8 mouse cellular contexts compared by ENCODE assay signal in genomic region chr3:97867221-97868023, GRCm38 (mm10). TPM values are rescaled to one million over a fixed set of nuclear protein-coding genes. Genes with fewer than 3 reads are reported as not detected.
DNase-seq lines count a peak whose midpoint lies in the region; ATAC-seq and TF ChIP-seq lines count a peak whose summit lies in the region.

No protein-coding gene starts in this region.

- no peaks in the 10 kb centered on the region for H3K36me3 ChIP-seq in forebrain, embryonic 13.5 days (ENCODE audit: poor library complexity, severe bottlenecking)
- no peaks in the 10 kb centered on the region for H3K36me3 ChIP-seq in hindbrain, postnatal 0 days (ENCODE audit: insufficient read depth, low read length)
- H3K36me3 ChIP-seq in liver, embryonic 13.5 days: no peaks in the 10 kb centered on the region

- no peak; the same call in 1 of the 2 replicates for TF ChIP-seq CTCF in gastrocnemius, adult 2 months (IDR thresholded peaks at IDR 0.05)
- no peak for TF ChIP-seq CTCF in hindbrain, postnatal 0 days (IDR thresholded peaks at IDR 0.05; ENCODE audit: low read depth)

- H3K4me2 ChIP-seq in forebrain, embryonic 13.5 days: peak overlapping the region; percentile 96
- H3K4me2 ChIP-seq in hindbrain, postnatal 0 days (ENCODE audit: low read depth, low read length): peak overlapping the region; percentile 97
- H3K4me2 ChIP-seq in liver, embryonic 13.5 days: peak overlapping the region; percentile 66

- peak overlapping the region; percentile 66 for H3K9ac ChIP-seq in forebrain, embryonic 13.5 days
- peak overlapping the region; percentile 65 for H3K9ac ChIP-seq in hindbrain, postnatal 0 days (replicated peaks; ENCODE audit: low read length)
- H3K9ac ChIP-seq in liver, embryonic 13.5 days: peak overlapping the region; percentile 42

- DNase-seq in gastrocnemius, adult 2 months: peak; percentile 49
- no peak for DNase-seq in gastrocnemius, postnatal 14 days
- peak; percentile 30 for DNase-seq in NIH3T3 (ENCODE audit: low read depth)
- peak; percentile 27 for DNase-seq in hindbrain, postnatal 0 days (ENCODE audit: low spot score)
- no peak for DNase-seq in liver, embryonic 13.5 days
- DNase-seq in right cerebral cortex, postnatal 10 days (ENCODE audit: low spot score in 2 of 2): peak; percentile 59 to 62
- DNase-seq in spleen, postnatal 14 days (ENCODE audit: low spot score in 2 of 2): no peak

- intact Hi-C loops in gastrocnemius, adult 2 months (cut with DNase I): loop anchor here (2.0 kb wide), 1 partner anchor 43 kb away; no protein-coding TSS in a partner anchor
- intact Hi-C loops in gastrocnemius, postnatal 14 days (cut with DNase I; ENCODE audit: low total_unique reads): no loop called here

- peaks cover 38% of the 10 kb centered on the region for H3K27me3 ChIP-seq in forebrain, embryonic 13.5 days
- no peaks in the 10 kb centered on the region for H3K27me3 ChIP-seq in hindbrain, postnatal 0 days (ENCODE audit: insufficient read depth, low read length)
- H3K27me3 ChIP-seq in liver, embryonic 13.5 days: peaks cover 31% of the 10 kb centered on the region

- H3K27ac ChIP-seq in gastrocnemius, adult 2 months: peak overlapping the region; percentile 99
- no peak overlapping the region for H3K27ac ChIP-seq in forebrain, embryonic 13.5 days
- H3K27ac ChIP-seq in hindbrain, postnatal 0 days: 0 out of 2 replicates have a peak overlapping the region, but pooled peaks have one; percentile 4
- H3K27ac ChIP-seq in liver, embryonic 13.5 days: no peak overlapping the region

- ATAC-seq in forebrain, embryonic 13.5 days: peak; percentile 67
- ATAC-seq in hindbrain, postnatal 0 days: peak; percentile 65
- 0 out of 2 replicates have a peak, but pooled peaks have one; percentile 32 for ATAC-seq in liver, embryonic 13.5 days (ENCODE audit: low read depth)

- 2% methylated on average over 26 of the region's 28 CpGs for WGBS in forebrain, embryonic 13.5 days
- WGBS in hindbrain, postnatal 0 days: 4% methylated on average over 28 of the region's 28 CpGs
- WGBS in liver, embryonic 13.5 days (ENCODE audit: insufficient replicate concordance): 5% methylated on average over 28 of the region's 28 CpGs

- peak overlapping the region; percentile 68 for H3K4me3 ChIP-seq in gastrocnemius, adult 2 months
- H3K4me3 ChIP-seq in forebrain, embryonic 13.5 days: peak overlapping the region; percentile 57
- peak overlapping the region; percentile 60 for H3K4me3 ChIP-seq in hindbrain, postnatal 0 days (ENCODE audit: low read length)
- H3K4me3 ChIP-seq in liver, embryonic 13.5 days (replicated peaks): peak overlapping the region; percentile 59

- H3K9me3 ChIP-seq in forebrain, embryonic 13.5 days (replicated peaks): no peaks in the 10 kb centered on the region
- no peaks in the 10 kb centered on the region for H3K9me3 ChIP-seq in hindbrain, postnatal 0 days (ENCODE audit: low read length)
- no peaks in the 10 kb centered on the region for H3K9me3 ChIP-seq in liver, embryonic 13.5 days (replicated peaks)

- peaks cover 10% of the 10 kb centered on the region; the same call in 1 of the 2 replicates for H3K4me1 ChIP-seq in forebrain, embryonic 13.5 days
- peaks cover 13% of the 10 kb centered on the region for H3K4me1 ChIP-seq in hindbrain, postnatal 0 days (ENCODE audit: insufficient read depth, low read length)
- H3K4me1 ChIP-seq in liver, embryonic 13.5 days (replicated peaks): peaks cover 7% of the 10 kb centered on the region; the same call in 1 of the 2 replicates

RNA-seq across cellular contexts. Expression of gene Pde4dip, which starts 21.1 kb away (rescaled TPM):
- 1,000 to 10,000 TPM; 3,559 to 3,570 TPM for total RNA-seq in gastrocnemius, adult 2 months (2021)
- total RNA-seq in gastrocnemius, postnatal 14 days (2021): 1,000 to 10,000 TPM; 1,779 to 1,961 TPM
- polyA plus RNA-seq in forebrain, embryonic 13.5 days (2015; fragmentation: Nextera tagmentation; extraction: Ambion mirVana): 37.3 and 46.1 TPM in 2 replicates
- 79.6 TPM in 2 replicates for total RNA-seq in hindbrain, postnatal 0 days (2014; rRNA removed)
- polyA plus RNA-seq in hindbrain, postnatal 0 days (2015; fragmentation: Nextera tagmentation; extraction: Ambion mirVana): 44.4 and 48.1 TPM in 2 replicates
- polyA plus RNA-seq in liver, embryonic 13.5 days (2015; fragmentation: Nextera tagmentation; extraction: Ambion mirVana): 5.8 and 7.5 TPM in 2 replicates

RNA-seq across cellular contexts. Expression of gene Sec22b, which starts 33.6 kb away (rescaled TPM):
- total RNA-seq in gastrocnemius, adult 2 months (2021): 10 to 100 TPM; 24.2 to 32.1 TPM
- 10 to 100 TPM; 30.6 to 31.4 TPM for total RNA-seq in gastrocnemius, postnatal 14 days (2021)
- 106 and 117 TPM in 2 replicates for polyA plus RNA-seq in forebrain, embryonic 13.5 days (2015; fragmentation: Nextera tagmentation; extraction: Ambion mirVana)
- total RNA-seq in hindbrain, postnatal 0 days (2014; rRNA removed): 50.9 and 54.6 TPM in 2 replicates
- 94.7 and 95.1 TPM in 2 replicates for polyA plus RNA-seq in hindbrain, postnatal 0 days (2015; fragmentation: Nextera tagmentation; extraction: Ambion mirVana)
- polyA plus RNA-seq in liver, embryonic 13.5 days (2015; fragmentation: Nextera tagmentation; extraction: Ambion mirVana): 60.8 and 67.3 TPM in 2 replicates

Comparison
In these comparisons a context has a peak if more than half of its experiments do, and no peak if none do; other contexts are left out.
1. DNase-seq: peak in gastrocnemius, adult 2 months (single experiment), NIH3T3 (single experiment), hindbrain, postnatal 0 days (single experiment) and right cerebral cortex, postnatal 10 days (2 of 2); none in gastrocnemius, postnatal 14 days (single experiment), liver, embryonic 13.5 days (single experiment) and spleen, postnatal 14 days (0 of 2).
2. H3K27ac ChIP-seq: peak in gastrocnemius, adult 2 months (single experiment) and hindbrain, postnatal 0 days (single experiment); none in forebrain, embryonic 13.5 days (single experiment) and liver, embryonic 13.5 days (single experiment).
3. RNA of gene Pde4dip, which starts 21.1 kb away (total RNA-seq): 3,559 to 3,570 TPM in gastrocnemius, adult 2 months and 1,779 to 1,961 TPM in gastrocnemius, postnatal 14 days; 79.6 TPM in hindbrain, postnatal 0 days; every median in the first group is over 10 times any median in the second.
4. Peak in every context shown above with its lines, with median percentiles within 50 percentile points of each other: H3K4me3 ChIP-seq, ATAC-seq, H3K4me2 ChIP-seq and H3K9ac ChIP-seq.